Mouse (Mus musculus) erythroblast, embryonic 14.5 days (primary cell): Measurements from ENCODE around the gene Kif16b. TPM values are rescaled to one million over a fixed set of nuclear protein-coding genes. Genes with fewer than 3 reads are reported as not detected.

ENCODE experiments used
- H3K27me3 ChIP-seq: 2 replicates; pipeline ENCODE4 v1.6.1; 2012; ENCODE audit warnings: inconsistent platforms; ENCODE audit not compliant: control insufficient read depth
- H3K36me3 ChIP-seq: 2 replicates; pipeline ENCODE4 v1.6.1; 2012; ENCODE audit warnings: mild to moderate bottlenecking, inconsistent platforms; ENCODE audit not compliant: control insufficient read depth
- H3K4me1 ChIP-seq: 2 replicates; pipeline ENCODE4 v1.6.1; 2012; ENCODE audit warnings: inconsistent platforms; ENCODE audit not compliant: control insufficient read depth
- H3K4me3 ChIP-seq: replicated peaks from 2 replicates; pipeline ENCODE3; 2012; ENCODE audit warnings: moderate library complexity, mild to moderate bottlenecking, inconsistent platforms
- H3K9me3 ChIP-seq: 2 replicates; pipeline ENCODE4 v1.6.1; 2012; ENCODE audit warnings: low read length, inconsistent platforms, mixed read lengths; ENCODE audit not compliant: control insufficient read depth
- GATA1 ChIP-seq: IDR thresholded peaks from 2 replicates; pipeline ENCODE4 v1.6.1; 2012; ENCODE audit warnings: low read length, inconsistent platforms, mixed read lengths
- TAL1 ChIP-seq: IDR thresholded peaks from 3 replicates; pipeline ENCODE4 v1.6.1; 2012; ENCODE audit warnings: low read length, inconsistent platforms, mixed read lengths
- polyA plus RNA-seq: library from polyadenylated mRNA; stranded (reverse); fragments of >175 nt; gene quantifications from 2 replicates; pipeline ENCODE4 v1.2.3, GENCODE M21; 2012

Gene Kif16b
- polyA plus RNA-seq, 1 experiment = 0.07 TPM

DNA sequence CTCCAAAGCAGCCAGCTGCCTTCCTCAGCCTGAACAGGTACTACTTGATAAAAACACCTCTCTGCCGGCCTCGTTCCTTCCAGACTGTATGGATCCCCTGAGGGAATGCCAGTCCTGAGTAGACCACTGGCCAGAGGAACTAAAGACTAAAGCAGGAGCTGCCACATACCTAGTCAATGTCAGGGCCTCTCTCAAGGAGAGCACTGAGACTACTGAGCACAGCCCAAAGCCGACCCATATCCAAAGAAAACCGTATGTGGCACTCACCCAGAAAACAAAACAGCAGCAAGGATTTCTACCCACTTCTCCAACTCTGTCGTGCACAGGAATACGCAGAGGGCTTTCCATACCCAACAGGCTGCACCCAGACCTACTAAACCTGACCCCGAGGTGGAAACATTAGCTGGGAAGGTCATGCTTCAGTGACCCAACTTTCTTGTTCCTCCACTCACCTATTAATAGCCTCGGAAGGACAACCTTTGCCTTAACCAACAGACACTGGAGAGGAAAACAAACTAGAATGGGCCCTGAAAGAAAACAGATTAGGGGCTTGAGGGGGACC, 22.0 kb downstream of the Kif16b start:
- Histone ChIP-seq H3K27me3 (no peaks in the 10 kb centered on the region), H3K36me3 (no peaks in the 10 kb centered on the region), H3K4me1 (peaks cover 2% of the 10 kb centered on the region), H3K9me3 (no peaks in the 10 kb centered on the region), H3K4me3 (no peak overlapping the region)
- no peak for TF ChIP-seq GATA1
- TF ChIP-seq TAL1 = no peak

DNA sequence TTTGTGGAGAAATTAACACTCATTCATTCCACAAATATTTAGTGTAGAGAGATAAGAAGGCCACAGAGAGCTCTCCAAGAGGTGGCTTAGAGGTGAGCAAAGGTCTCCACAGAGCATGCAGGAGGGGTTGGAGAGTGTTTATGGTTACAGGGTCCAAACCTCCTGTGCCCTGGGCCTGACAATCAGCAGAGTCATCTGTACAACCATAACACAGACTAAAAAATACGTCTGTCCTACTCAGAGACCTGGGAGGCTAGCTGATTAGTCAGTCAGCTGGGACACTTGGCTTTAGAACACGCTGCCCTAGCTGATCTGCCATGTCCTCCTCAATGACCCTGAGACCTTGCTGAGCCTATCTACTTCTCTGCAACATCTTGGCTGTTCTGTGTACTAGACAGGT, 24.7 kb downstream of the Kif16b start:
- Histone ChIP-seq H3K9me3 (no peaks in the 10 kb centered on the region), H3K4me3 (no peak overlapping the region), H3K4me1 (no peaks in the 10 kb centered on the region; the same call in 1 of the 2 replicates), H3K27me3 (no peaks in the 10 kb centered on the region), H3K36me3 (no peaks in the 10 kb centered on the region)
- TF ChIP-seq TAL1 (no peak), GATA1 (no peak)

DNA sequence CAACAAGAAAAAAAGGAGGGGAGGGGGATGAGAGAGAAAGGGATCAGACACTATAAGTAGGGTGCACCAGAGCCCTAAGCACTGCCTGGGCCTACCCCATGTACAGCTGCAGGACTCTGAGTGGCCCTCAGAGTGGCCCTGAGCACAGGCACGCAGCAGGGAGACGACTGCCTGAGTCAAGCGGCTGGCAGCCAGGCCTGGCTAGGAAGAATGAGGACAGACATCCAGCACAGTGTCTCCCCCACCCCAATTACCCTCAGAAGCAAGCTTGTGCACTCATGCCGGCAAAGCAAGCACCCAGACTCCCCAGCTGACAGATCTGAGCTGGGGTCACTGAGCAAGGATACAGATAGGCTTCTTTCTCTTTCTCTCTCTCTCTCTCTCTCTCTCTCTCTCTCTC, 25.4 kb downstream of the Kif16b start:
- Histone ChIP-seq H3K27me3 (no peaks in the 10 kb centered on the region), H3K4me1 (no peaks in the 10 kb centered on the region), H3K36me3 (no peaks in the 10 kb centered on the region), H3K4me3 (no peak overlapping the region), H3K9me3 (no peaks in the 10 kb centered on the region)
- TF ChIP-seq TAL1 (no peak), GATA1 (no peak)

DNA sequence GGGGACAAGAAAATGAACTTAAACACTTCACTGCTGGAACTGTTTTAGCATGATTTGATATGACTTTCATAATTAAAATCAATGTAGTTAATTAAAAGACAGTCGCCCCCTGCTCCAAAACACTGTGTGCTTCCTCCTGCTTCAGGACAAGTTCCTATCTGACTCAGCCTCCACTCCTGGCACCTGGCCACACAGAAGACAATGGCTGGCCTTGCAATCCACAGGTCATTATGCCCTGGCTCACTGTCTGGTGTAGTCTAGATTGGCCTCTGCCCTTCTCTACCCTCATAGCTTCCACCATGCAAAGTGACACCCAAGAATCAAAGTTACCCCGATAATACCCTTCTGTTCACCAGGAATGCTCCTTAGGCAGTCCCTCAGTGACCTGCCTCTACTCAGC, 26.8 kb downstream of the Kif16b start:
- Histone ChIP-seq H3K36me3 (no peaks in the 10 kb centered on the region), H3K4me3 (no peak overlapping the region), H3K27me3 (no peaks in the 10 kb centered on the region), H3K9me3 (no peaks in the 10 kb centered on the region), H3K4me1 (no peaks in the 10 kb centered on the region)
- no peak for TF ChIP-seq GATA1
- no peak for TF ChIP-seq TAL1

DNA sequence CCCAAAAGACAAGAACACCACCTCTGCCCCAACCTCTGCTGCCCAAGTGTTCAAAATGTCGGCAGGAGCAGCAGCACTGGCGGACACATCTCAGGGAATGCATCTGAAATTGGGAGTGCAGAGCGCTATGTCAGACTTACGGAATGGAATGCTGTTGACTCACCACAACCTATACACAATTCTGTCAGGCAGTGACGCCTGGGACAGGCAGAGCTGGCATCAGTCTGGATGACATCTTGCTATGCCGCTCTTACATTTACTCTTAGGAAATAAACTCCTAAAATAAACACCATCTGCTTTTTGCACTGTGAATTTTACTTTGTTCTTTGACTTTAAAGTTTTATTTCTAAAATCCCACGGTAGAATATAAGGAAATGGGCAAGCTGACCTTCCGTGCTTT, 31.3 kb downstream of the Kif16b start:
- H3K4me1 ChIP-seq = no peaks in the 10 kb centered on the region
- H3K27me3 ChIP-seq = no peaks in the 10 kb centered on the region
- H3K9me3 ChIP-seq = no peaks in the 10 kb centered on the region
- no peak for TF ChIP-seq TAL1
- TF ChIP-seq GATA1 = no peak
- H3K4me3 ChIP-seq = no peak overlapping the region
- no peaks in the 10 kb centered on the region; the same call in 1 of the 2 replicates for H3K36me3 ChIP-seq

DNA sequence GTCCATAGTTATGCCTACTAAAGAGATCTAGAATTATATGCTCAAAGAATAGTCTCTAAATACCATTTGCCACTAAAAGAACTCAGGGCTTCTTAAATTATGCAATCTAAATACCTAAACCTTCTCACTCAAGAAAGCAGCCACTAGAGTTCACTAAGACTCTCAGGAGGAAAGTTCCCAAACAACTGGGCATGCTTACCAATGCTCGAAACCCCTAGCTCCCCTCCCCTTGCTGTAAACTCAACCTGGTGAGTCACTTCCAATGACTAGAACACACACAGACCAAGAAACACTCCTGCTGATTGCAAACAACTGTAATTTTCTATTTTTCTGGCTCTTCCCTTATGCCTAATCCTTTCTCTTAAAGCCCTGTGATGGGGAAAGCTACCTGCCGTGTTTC, 33.9 kb downstream of the Kif16b start:
- no peaks in the 10 kb centered on the region for H3K9me3 ChIP-seq
- H3K4me3 ChIP-seq = no peak overlapping the region
- no peaks in the 10 kb centered on the region; the same call in 1 of the 2 replicates for H3K36me3 ChIP-seq
- no peaks in the 10 kb centered on the region for H3K4me1 ChIP-seq
- H3K27me3 ChIP-seq = no peaks in the 10 kb centered on the region
- TF ChIP-seq GATA1 (no peak), TAL1 (no peak)

DNA sequence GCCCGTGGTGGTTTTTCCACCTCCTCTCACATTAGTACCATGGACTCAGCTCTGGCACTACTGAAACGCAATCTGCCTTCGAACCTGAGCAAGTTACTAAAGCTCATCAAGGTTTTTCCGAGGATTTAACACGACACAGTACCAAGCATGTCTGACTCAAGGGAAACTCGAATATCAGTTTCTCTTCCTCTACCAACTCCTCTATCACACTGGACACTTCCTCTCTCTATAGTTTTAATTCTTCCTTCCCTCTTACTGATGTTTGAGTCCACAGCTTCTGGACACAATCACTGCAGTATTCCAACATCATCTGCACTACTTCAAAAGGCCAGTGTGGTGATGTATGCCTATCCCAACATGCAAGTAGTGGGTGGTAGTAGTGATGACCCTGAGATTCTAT, 40.3 kb downstream of the Kif16b start:
- TF ChIP-seq GATA1 = no peak
- no peak for TF ChIP-seq TAL1
- Histone ChIP-seq H3K36me3 (no peaks in the 10 kb centered on the region; the same call in 1 of the 2 replicates), H3K27me3 (no peaks in the 10 kb centered on the region), H3K4me3 (no peak overlapping the region), H3K9me3 (no peaks in the 10 kb centered on the region), H3K4me1 (no peaks in the 10 kb centered on the region)

DNA sequence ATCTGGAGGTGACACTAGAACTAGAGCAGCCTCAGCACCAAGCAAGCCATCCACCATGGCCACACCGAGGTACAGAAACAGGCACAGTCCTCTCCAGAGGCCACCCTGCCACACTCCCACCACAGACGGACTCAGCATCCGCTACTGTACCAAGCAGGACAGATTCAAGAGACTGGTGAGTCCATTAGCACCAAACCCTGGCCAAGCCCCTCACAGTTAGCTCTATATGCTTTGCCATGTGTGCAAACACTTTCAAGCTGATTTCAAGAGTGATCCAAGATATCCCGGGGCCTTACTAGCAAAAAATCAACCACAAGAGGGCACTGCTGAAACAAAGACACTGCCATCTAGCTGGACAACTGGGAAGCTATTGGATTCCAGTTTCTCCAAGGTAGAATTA, 41.9 kb downstream of the Kif16b start:
- H3K36me3 ChIP-seq = no peaks in the 10 kb centered on the region
- TF ChIP-seq GATA1 (no peak), TAL1 (no peak)
- H3K9me3 ChIP-seq = no peaks in the 10 kb centered on the region
- H3K4me1 ChIP-seq = no peaks in the 10 kb centered on the region
- H3K27me3 ChIP-seq = no peaks in the 10 kb centered on the region
- no peak overlapping the region for H3K4me3 ChIP-seq

DNA sequence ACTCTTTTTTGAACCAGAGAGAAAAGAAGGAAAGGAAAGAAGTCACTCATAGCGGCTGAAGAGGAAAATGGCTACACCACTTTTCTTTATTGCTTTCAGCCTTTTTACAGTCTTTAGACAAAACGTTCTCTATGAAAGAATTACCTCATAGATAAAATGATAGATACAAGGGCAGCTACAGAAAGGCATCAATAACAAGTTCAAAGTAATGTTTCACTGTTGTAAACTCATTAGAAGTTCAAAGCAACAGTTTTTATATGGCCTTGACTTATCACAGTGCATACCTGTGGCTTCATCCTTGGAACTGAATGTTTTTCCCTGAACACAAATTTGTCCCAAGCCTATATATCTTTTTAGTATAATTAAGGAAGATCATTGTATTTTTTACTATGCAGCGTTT, 62.6 kb downstream of the Kif16b start:
- no peaks in the 10 kb centered on the region for H3K36me3 ChIP-seq
- H3K27me3 ChIP-seq = no peaks in the 10 kb centered on the region
- no peaks in the 10 kb centered on the region for H3K9me3 ChIP-seq
- TF ChIP-seq TAL1 (no peak), GATA1 (no peak)
- H3K4me1 ChIP-seq = no peaks in the 10 kb centered on the region
- H3K4me3 ChIP-seq = no peak overlapping the region

DNA sequence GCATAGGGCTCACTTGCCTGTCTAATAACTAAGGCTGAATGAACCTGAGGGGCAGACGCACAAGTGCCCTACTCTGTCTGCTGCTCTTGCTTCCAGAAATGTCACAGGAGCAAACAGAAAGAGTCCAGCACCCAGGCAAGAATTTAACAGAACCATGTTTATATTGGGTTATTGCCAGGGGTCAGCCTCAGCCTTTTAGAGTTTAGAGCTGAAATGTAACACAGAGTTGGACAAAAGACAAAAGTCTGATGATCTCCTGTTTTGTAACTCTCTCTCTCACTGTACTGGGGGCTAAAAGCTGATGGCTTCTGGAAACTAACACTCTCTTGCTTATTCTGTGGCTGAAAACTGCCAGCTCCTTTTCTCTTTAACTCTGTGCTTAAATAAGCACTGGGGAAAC, 63.2 kb downstream of the Kif16b start:
- no peaks in the 10 kb centered on the region for H3K36me3 ChIP-seq
- no peaks in the 10 kb centered on the region for H3K27me3 ChIP-seq
- no peak overlapping the region for H3K4me3 ChIP-seq
- H3K9me3 ChIP-seq = no peaks in the 10 kb centered on the region
- TF ChIP-seq TAL1 (no peak), GATA1 (no peak)
- H3K4me1 ChIP-seq = no peaks in the 10 kb centered on the region
